25 mouse cellular contexts compared by ENCODE assay signal in the genomic region with DNA sequence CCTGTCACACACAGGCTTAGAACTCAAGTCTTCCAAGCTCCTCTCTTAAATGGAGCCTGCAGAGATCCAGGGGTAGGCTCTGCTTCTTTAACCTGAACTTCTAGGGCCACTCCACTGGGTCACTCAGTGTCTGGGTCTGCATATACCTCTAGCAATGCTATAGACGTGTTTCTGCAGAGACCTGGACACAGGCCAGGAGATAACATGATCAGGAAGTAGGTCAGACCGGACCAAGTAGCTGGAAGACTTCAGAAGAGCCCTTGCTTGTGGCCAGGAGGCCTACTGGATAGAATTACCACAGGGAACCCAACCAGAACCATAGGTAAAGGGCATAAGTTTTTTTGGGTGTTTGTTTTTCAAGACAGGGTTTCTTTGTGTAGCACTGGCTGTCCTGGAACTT. TPM values are rescaled to one million over a fixed set of nuclear protein-coding genes. Genes with fewer than 3 reads are reported as not detected.
DNase-seq lines count a peak whose midpoint lies in the region; ATAC-seq and TF ChIP-seq lines count a peak whose summit lies in the region.
"Had no signal": no experiment of that assay in that cellular context is flagged by ENCODE, and none has a peak within 500 bp of the region (broad histone marks: within the 10 kb centered on the region; RNA-seq: fewer than 3 reads in every experiment).

No protein-coding gene starts in this region.

- H3K4me2 ChIP-seq in stomach, postnatal 0 days (replicated peaks; ENCODE audit: low read depth) = no peak overlapping the region
- H3K4me2 ChIP-seq: forebrain, embryonic 13.5 days; heart, embryonic 13.5 days; hindbrain, embryonic 14.5 days had no signal

- peaks cover 2% of the 10 kb centered on the region; the same call in 1 of the 2 replicates for H3K4me1 ChIP-seq in stomach, postnatal 0 days (replicated peaks; ENCODE audit: control insufficient read depth, insufficient read depth)

- WGBS in stomach, postnatal 0 days = 27% methylated on average over 2 of the region's 2 CpGs

- H3K9me3 ChIP-seq in stomach, postnatal 0 days (ENCODE audit: control insufficient read depth, low read length) = no peaks in the 10 kb centered on the region
- H3K9me3 ChIP-seq: forebrain, embryonic 10.5 days; forebrain, embryonic 13.5 days; heart, embryonic 10.5 days; heart, embryonic 13.5 days had no signal

- intact Hi-C loops in left cerebral cortex, adult 2 months (cut with DNase I) = no loop called here

- no peak for DNase-seq in left cerebral cortex, adult 2 months (ENCODE audit: extremely low spot score in 1 of 2, low spot score in 2 of 2)
- DNase-seq in left cerebral cortex, adult 11 months (ENCODE audit: low spot score) = no peak
- peak; percentile 47 to 51 for DNase-seq in urinary bladder, postnatal 36 days (ENCODE audit: low spot score in 2 of 2)
- no peak for DNase-seq in urinary bladder, adult 2 months (ENCODE audit: low spot score)
- DNase-seq in stomach, postnatal 0 days (ENCODE audit: low spot score) = peak; percentile 64
- DNase-seq in c-Kit-positive CD71-positive TER-119-positive erythroid progenitor cells, embryonic 14.5 days (ENCODE audit: low spot score) = no peak
- DNase-seq: adrenal gland, postnatal 10 days; adrenal gland, postnatal 36 days; cerebellum, adult 11 months; cerebellum, adult 2 months; cerebellum, adult 9-11 months; cerebellum, postnatal 25 days; gastrocnemius, postnatal 25 days; heart, adult 2 months; heart, postnatal 14 days; heart, postnatal 4 days had no signal

- no peak overlapping the region for H3K9ac ChIP-seq in stomach, postnatal 0 days (ENCODE audit: low read length)
- H3K9ac ChIP-seq: forebrain, embryonic 13.5 days; heart, embryonic 13.5 days; hindbrain, embryonic 14.5 days had no signal

- ATAC-seq in stomach, postnatal 0 days (ENCODE audit: low FRiP score, low TSS enrichment) = peak; percentile 60
- ATAC-seq: forebrain, embryonic 13.5 days; forebrain, embryonic 16.5 days; hindbrain, postnatal 0 days; inflammation-experienced regulatory T-cells, adult 6 months; Patski had no signal

- no peak overlapping the region for H3K4me3 ChIP-seq in left cerebral cortex, adult 2 months
- no peak overlapping the region for H3K4me3 ChIP-seq in stomach, postnatal 0 days (ENCODE audit: low read depth, low read length)
- H3K4me3 ChIP-seq: forebrain, embryonic 10.5 days; forebrain, embryonic 13.5 days; heart, adult 2 months; heart, embryonic 10.5 days; heart, embryonic 13.5 days had no signal

- H3K36me3 ChIP-seq in stomach, postnatal 0 days (ENCODE audit: control insufficient read depth, insufficient read depth, low read length) = peaks cover 14% of the 10 kb centered on the region

- H3K27ac ChIP-seq in left cerebral cortex, adult 2 months = peak overlapping the region; percentile 11; the same call in 1 of the 2 replicates
- H3K27ac ChIP-seq in stomach, postnatal 0 days (replicated peaks) = 0 out of 2 replicates have a peak overlapping the region, but pooled peaks have one; percentile 18
- H3K27ac ChIP-seq: forebrain, embryonic 10.5 days; forebrain, embryonic 13.5 days; heart, adult 2 months; heart, embryonic 10.5 days; heart, embryonic 13.5 days; hindbrain, embryonic 14.5 days; hindbrain, postnatal 0 days had no signal

- no peak for TF ChIP-seq CTCF in left cerebral cortex, adult 2 months (IDR thresholded peaks at IDR 0.05)
- TF ChIP-seq CTCF in stomach, postnatal 0 days (IDR thresholded peaks at IDR 0.05; ENCODE audit: low read depth) = no peak

- no peaks in the 10 kb centered on the region for H3K27me3 ChIP-seq in stomach, postnatal 0 days (ENCODE audit: control insufficient read depth, insufficient read depth, low read length)
- H3K27me3 ChIP-seq: forebrain, embryonic 13.5 days; heart, embryonic 13.5 days; Patski had no signal

- no peak for TF ChIP-seq EP300 in stomach, postnatal 0 days (optimal IDR thresholded peaks at IDR 0.05)

RNA-seq across cellular contexts. Expression of gene Rcor2, which starts 22.6 kb away (rescaled TPM):
- total RNA-seq in left cerebral cortex, adult 2 months (2021) = 10 to 100 TPM; 14.3 to 14.7 TPM
- 10.2 and 10.4 TPM in 2 replicates for polyA plus RNA-seq in urinary bladder, adult 2 months (2012; rRNA removed)
- 2.2 and 2.4 TPM in 2 replicates for polyA plus RNA-seq in stomach, postnatal 0 days (2015; fragmentation: Nextera tagmentation; extraction: Ambion mirVana)
- polyA plus RNA-seq: inflammation-experienced regulatory T-cells, adult 6 months had no signal

RNA-seq across cellular contexts. Expression of gene Naa40, which starts 48.8 kb away (rescaled TPM):
- total RNA-seq in left cerebral cortex, adult 2 months (2021) = 10 to 100 TPM; 35.7 to 37.4 TPM
- 25.7 and 27.6 TPM in 2 replicates for polyA plus RNA-seq in urinary bladder, adult 2 months (2012; rRNA removed)
- 20.1 and 20.5 TPM in 2 replicates for polyA plus RNA-seq in stomach, postnatal 0 days (2015; fragmentation: Nextera tagmentation; extraction: Ambion mirVana)

RNA-seq across cellular contexts. Expression of gene Mark2, which starts 51.9 kb away (rescaled TPM):
- total RNA-seq in left cerebral cortex, adult 2 months (2021) = 100 to 1,000 TPM; 133 to 148 TPM
- 75.2 and 100 TPM in 2 replicates for polyA plus RNA-seq in urinary bladder, adult 2 months (2012; rRNA removed)
- 44.7 and 56.0 TPM in 2 replicates for polyA plus RNA-seq in stomach, postnatal 0 days (2015; fragmentation: Nextera tagmentation; extraction: Ambion mirVana)

Comparison
In these comparisons a context has a peak if more than half of its experiments do, and no peak if none do; other contexts are left out.
1. DNase-seq: peak in urinary bladder, postnatal 36 days (2 of 2) and stomach, postnatal 0 days (single experiment); none in left cerebral cortex, adult 2 months (0 of 2), left cerebral cortex, adult 11 months (single experiment), urinary bladder, adult 2 months (single experiment) and c-Kit-positive CD71-positive TER-119-positive erythroid progenitor cells, embryonic 14.5 days (single experiment).